Mouse (Mus musculus) testis, adult 2 months (tissue): Measurements from ENCODE around the gene AC134908.4.

ENCODE experiments used
- CTCF ChIP-seq: fragments of 200-500 bp; IDR thresholded peaks from 2 replicates; pipeline ENCODE4 v1.5.1; 2012; ENCODE audit warnings: low read depth, mild to moderate bottlenecking, inconsistent platforms, low read length, moderate library complexity; ENCODE audit not compliant: control insufficient read depth, insufficient read depth, insufficient replicate concordance
- POLR2A ChIP-seq: fragments of 200-500 bp; IDR thresholded peaks from 2 replicates; pipeline ENCODE4 v1.6.1; 2012; ENCODE audit warnings: low read depth, mild to moderate bottlenecking, inconsistent platforms, low read length, moderate library complexity; ENCODE audit not compliant: control insufficient read depth

DNA sequence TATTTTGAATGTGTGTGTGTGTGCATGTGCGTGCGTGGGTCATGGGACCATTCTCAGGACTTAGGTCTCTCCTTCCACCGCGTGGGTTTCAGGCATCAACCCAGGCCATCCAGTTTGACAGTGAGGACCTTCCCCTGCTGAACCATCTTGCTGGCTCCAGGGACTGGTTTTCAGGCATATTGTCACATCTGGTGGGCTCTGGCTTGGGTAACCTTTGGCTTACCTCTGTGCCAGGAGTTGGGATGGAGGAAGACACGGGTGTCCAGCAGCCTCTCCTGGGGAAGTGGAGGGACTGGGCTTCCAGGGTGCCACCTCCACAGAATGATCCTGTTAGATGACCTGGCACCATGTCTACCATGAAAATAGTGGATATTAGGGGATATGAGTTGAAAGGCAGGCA is 17.5 kb downstream of the AC134908.4 start:
- TF ChIP-seq CTCF (no peak), POLR2A (no peak)
